Mouse (Mus musculus) spleen, adult 2 months (tissue): ENCODE data around the gene Mcidas.

Experiments
- CTCF ChIP-seq: fragments of 200-500 bp; IDR thresholded peaks from 2 replicates; pipeline ENCODE4 v1.5.1; 2011; ENCODE audit warnings: mild to moderate bottlenecking, inconsistent platforms; ENCODE audit not compliant: insufficient read depth, insufficient read length, insufficient replicate concordance; ENCODE audit errors: extremely low read depth
- POLR2A ChIP-seq: fragments of 200-500 bp; IDR thresholded peaks from 2 replicates; pipeline ENCODE4 v1.6.1; 2011; ENCODE audit warnings: low read depth, low read length, inconsistent platforms

GRCm38 (mm10) chr13:112990346-112990745 lies 3.3 kb upstream of the Mcidas start:
- no peak for TF ChIP-seq CTCF
- TF ChIP-seq POLR2A: no peak
